Mouse (Mus musculus): ENCODE data around the gene Cox7b2. TPM values are rescaled to one million over a fixed set of nuclear protein-coding genes. Genes with fewer than 3 reads are reported as not detected.

The Cox7b2 gene
- polyA plus RNA-seq, 1 experiment: not detected

GRCm38 (mm10) chr5:71440174-71440573 lies 107.8 kb downstream of the Cox7b2 start:
- no peaks in the 10 kb centered on the region for H3K36me3 ChIP-seq (ENCODE audit: control insufficient read depth)

More at GRCm38 (mm10) chr5:71440174-71440573, 107.8 kb downstream of the Cox7b2 start:
- Histone ChIP-seq H3K9me3 (ENCODE audit: control insufficient read depth, low read length) (no peaks in the 10 kb centered on the region; the same call in 1 of the 2 replicates), H3K27me3 (ENCODE audit: control insufficient read depth) (no peaks in the 10 kb centered on the region), H3K4me3 (replicated peaks) (no peak overlapping the region), H3K4me1 (ENCODE audit: control insufficient read depth) (no peaks in the 10 kb centered on the region)
- TF ChIP-seq GATA1 (IDR thresholded peaks at IDR 0.05; ENCODE audit: low read length) (no peak), TAL1 (IDR thresholded peaks at IDR 0.05; ENCODE audit: low read length) (no peak)

Other genes with a start within 250 kb of the Cox7b2 start
- gene Gabrb1, start 109.9 kb upstream of the Cox7b2 start, polyA plus RNA-seq (2012): 0.01 TPM in 1 of 2 replicates, not detected in the other
- not detected in 2 replicates for gene Gabra4, start 110.1 kb upstream of the Cox7b2 start, polyA plus RNA-seq (2012)